Mouse (Mus musculus) adrenal gland, postnatal 36 days (tissue): ENCODE results near the gene Polr2l. TPM values are rescaled to one million over a fixed set of nuclear protein-coding genes. Genes with fewer than 3 reads are reported as not detected.
A peak's percentile ranks its signal among the peaks of the same experiment; 100 is the strongest.

ENCODE experiments used
- DNase-seq, 2 experiments: peaks; one replicate each; pipeline ENCODE4 v3.0.0; 2021; ENCODE audit warnings: mixed read lengths in 1 of 2
- total RNA-seq, 2 experiments: library from RNA; stranded (reverse); gene quantifications; 2 replicates each; pipeline ENCODE4 v1.2.3; 2021

Polr2l gene
- total RNA-seq, 2 experiments from 2014 or later, result 99.8 to 134 TPM

DNA sequence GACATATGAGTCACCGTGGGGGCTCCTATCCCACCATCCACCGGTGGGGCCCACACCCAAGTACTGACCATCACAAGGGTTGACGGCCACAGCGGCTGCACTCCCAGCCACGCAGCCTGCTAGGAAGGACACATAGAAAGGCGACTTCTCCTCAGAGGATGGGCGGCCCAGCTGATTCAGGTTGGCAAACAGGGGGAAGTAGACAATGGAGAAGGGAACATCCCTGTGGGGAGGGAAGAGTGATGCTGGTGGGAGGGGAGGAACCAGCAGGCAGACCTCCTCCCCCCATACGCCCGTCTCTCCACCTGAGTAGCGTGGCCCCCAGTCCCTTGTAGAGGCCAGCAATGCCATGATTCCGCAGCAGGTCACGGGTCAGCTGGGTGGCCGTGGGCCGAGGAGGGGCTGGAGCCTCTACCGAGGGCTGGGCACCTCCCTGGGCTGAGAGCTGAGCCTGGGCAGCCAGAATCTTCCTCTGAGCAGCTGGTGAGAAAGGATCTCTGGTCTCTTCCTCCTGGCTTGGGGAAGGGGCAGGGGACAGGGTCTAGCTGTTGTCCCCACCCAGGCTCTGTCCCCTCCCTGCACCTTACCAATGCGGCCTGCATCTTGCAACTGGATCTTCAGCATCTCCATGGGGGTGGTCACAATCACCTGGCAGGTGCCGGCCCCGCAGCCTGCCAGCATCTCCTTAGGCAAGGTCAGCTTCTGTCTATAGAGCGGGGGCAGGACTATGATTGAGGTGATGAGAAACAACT, 43.3 kb downstream of the Polr2l start:
- no peak for DNase-seq

DNA sequence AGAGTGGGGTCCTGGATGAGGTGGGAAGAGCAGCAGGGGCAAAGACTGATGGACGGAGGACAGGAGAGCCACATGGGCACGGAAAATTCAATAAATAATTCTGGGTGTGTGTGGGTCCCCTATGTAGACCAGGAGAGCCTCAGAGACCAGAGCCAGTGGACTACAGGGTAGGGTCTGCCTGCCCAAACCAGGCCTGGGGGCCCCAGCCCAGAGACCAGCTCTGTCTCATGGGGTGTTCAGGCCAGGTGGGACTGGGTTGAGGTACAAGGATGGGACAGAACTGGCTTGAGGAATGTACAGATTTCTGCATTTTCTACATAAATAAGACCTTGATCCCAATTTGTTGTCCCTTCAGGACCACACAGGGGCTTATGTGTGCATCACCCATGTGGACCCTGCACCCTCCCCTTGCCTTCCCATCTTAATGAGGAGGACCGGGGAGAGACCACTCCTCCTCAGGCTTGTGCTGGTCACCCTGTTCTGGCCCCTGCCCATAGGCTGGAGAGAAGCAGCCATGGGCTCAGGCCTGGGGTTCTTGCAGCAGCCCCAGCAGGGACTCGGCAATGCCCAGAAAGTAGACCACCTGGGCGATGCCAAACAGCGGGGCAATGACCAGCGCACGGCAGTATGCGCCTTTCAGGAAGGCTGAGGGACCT, 44.2 kb downstream of the Polr2l start:
- no peak for DNase-seq

DNA sequence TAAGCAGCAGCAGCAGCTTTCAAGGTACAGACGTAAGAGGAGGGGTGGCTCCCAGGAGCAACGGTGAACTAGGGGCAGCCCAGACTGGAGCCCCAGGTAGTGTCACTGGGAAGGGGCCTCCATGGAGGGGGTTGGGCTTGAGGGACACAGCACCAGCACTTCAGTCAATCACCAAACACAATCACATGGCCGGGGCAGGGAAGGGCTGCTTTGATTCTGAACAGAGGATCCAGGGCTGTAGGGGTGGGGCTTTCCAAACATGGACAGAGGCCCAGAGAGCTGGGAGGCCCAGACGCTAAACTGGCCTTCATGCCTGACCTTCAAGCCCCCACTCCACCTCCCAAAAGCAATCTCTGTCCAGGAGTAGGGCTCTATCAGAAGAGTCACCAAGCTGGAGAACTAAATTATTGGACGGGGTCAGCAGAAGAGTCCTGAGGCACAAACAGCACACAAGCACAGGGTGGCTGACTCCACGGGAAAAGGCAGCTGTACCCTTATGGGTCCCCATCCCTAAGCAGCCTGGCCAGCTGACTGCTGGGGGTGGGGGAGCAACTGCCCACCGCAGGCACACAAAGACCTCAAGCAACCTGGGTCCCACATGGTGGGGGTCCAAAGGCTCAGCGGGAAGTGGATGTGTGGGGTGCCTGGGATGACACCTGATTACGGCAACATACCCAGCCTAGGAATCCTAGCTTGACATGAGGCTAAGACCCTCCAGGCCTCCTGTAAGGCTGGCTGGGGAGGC, 44.9 kb downstream of the Polr2l start:
- peak; percentile 62 to 70 for DNase-seq

DNA sequence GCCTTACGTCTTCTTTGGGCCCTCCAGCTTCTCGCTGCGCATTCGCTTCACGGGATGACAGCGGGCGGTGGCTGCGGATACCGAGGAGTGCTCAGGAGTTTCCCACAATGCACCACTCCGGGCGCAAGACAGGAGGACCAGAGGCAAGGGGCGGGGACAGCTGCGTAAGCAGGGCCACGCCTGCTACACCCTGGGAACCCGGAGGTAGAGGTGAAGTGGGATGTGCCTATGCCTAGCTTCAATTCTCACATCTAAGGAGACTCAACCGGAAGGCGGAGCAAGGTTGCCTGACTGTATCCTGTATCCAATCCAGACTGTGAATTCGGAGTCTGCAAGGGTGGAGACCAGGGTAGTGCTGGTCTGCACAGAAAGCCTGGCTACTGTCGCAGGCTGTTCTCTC, 45.6 kb downstream of the Polr2l start, which contains the start of gene Cend1:
Gene Cend1 (minus strand): TSS at position 182 of the 400 bp plus-strand sequence.
- peak; percentile 57 to 66 for DNase-seq

DNA sequence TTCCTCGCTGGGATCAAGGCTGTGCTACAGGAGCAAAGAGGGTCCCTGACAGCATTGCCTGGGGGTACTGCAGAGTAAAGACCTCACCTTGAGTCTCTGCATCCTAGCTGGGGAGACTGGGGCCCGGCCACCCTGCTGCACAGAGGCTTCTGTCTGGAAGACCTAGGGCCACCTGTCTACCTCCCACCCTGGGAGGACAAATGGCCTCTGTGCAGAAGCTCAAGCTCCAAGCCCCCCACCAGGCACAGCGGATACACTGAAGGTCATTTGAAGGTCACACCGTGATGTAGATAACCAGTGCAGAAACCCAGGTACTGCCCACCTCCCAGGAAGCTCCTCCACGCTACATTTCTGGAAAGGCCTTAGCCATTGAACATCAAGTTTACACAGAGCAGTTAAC, 46.2 kb downstream of the Polr2l start:
- DNase-seq, result no peak

DNA sequence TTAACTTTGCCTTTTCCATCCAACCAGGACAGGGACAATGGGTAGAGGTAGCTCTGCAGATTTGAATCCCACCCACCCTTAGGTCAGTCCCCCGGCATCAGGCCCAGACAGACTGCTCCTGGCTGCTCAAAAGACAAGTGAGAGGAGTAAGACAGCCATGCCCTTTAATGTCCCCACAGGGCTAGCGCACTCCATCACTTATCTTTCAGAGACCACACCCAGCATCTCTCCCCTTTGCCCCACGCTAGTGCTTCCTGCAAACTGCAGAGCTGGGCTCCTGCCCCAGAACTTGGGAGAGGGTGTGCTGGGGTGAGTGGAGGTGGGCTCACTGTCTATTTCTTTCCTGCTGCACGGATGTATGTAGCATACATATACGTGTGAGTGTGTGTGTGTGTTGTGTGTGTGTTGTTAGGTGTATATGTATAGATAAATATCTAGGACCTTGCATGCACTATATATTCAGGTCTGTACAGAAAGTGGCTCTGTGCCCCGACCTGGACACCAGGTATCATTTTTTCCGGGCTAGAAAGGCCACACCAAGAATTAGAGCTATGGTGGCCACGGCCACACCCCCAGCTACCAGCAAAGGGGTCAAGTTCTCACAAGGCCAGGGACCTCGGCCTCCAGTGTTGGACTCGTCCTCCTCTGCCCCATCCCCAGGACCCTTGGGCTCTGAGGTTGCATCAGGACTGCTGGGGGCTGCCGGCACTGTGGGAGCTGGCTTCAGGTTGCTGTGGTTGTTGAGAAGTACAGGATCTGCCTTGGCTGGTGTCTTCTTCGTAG, 47.8 kb downstream of the Polr2l start:
- no peak for DNase-seq

DNA sequence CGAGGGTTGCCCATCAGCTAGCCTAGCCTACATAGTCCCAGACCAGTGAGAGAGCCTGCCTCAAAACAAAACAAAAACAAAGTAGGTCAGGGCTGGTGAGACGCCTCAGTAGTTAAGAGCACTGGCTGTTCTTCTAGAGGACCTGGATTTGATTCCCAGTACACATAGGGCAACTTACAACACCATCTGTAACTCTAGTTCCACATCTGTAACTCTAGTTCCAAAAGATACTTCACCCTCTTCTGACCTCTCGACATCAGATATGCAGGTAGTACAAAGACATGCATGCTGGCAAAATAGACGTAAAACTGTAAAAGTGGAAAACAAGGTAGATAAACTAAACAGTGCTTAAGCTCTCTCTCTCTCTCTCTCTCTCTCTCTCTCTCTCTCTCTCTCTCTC, 51.1 kb downstream of the Polr2l start:
- DNase-seq, result no peak

Other genes with a start within 250 kb of the Polr2l start
- 10 to 100 TPM; 70.5 to 89.3 TPM for gene Phrf1, start 246.3 kb downstream of the Polr2l start, total RNA-seq
- gene Irf7, start 208.7 kb downstream of the Polr2l start, total RNA-seq, result 10 to 100 TPM; 13.5 to 14.9 TPM
- 10 to 100 TPM in 1 of 2 experiments, 1 to 10 TPM in 1; 3.3 to 17.3 TPM for gene Cdhr5, start 198.3 kb downstream of the Polr2l start, total RNA-seq
- gene Sct, start 196.0 kb downstream of the Polr2l start, total RNA-seq, result 1 to 10 TPM in 1 of 2 experiments, under 1 TPM in 1; 0.63 to 1.2 TPM
- under 1 TPM in 1 of 2 experiments, not detected in 1; 0.56 TPM for gene Drd4, start 183.1 kb downstream of the Polr2l start, total RNA-seq
- gene Deaf1, start 147.4 kb downstream of the Polr2l start, total RNA-seq, result 10 to 100 TPM; 25.8 to 37.5 TPM
- gene Tmem80, start 147.4 kb downstream of the Polr2l start, total RNA-seq, result 10 to 100 TPM; 23.9 to 27.1 TPM
- 1 to 10 TPM; 1.8 to 3.2 TPM for gene Eps8l2, start 136.3 kb downstream of the Polr2l start, total RNA-seq
- gene Taldo1, start 82.9 kb downstream of the Polr2l start, total RNA-seq, result 100 to 1,000 TPM; 707 to 724 TPM
- 10 to 100 TPM; 24.9 to 46.7 TPM for gene Gatd1, start 61.0 kb downstream of the Polr2l start, total RNA-seq
- 1 to 10 TPM in 1 of 2 experiments, under 1 TPM in 1; 0.70 to 1.3 TPM for gene Cend1, start 45.6 kb downstream of the Polr2l start, total RNA-seq
- gene Slc25a22, start 37.2 kb downstream of the Polr2l start, total RNA-seq, result 100 to 1,000 TPM; 110 to 120 TPM
- 1 to 10 TPM; 1.5 to 2.3 TPM for gene Pidd1, start 31.1 kb downstream of the Polr2l start, total RNA-seq
- gene Rplp2, start 27.8 kb downstream of the Polr2l start, total RNA-seq, result 1,000 to 10,000 TPM; 1,094 to 1,114 TPM
- 100 to 1,000 TPM; 875 to 879 TPM for gene Pnpla2, start 19.9 kb downstream of the Polr2l start, total RNA-seq
- 10 to 100 TPM in 1 of 2 experiments, 1 to 10 TPM in 1; 9.5 to 13.1 TPM for gene Cracr2b, start 14.0 kb downstream of the Polr2l start, total RNA-seq
- 100 to 1,000 TPM; 331 to 418 TPM for gene Cd151, start 7.7 kb downstream of the Polr2l start, total RNA-seq
- 10 to 100 TPM; 89.1 to 94.4 TPM for gene Tspan4, start 108 bp upstream of the Polr2l start, total RNA-seq
- gene Chid1, start 64.7 kb upstream of the Polr2l start, total RNA-seq, result 10 to 100 TPM; 57.4 to 58.5 TPM
- 10 to 100 TPM; 57.5 to 75.9 TPM for gene Ap2a2, start 87.0 kb upstream of the Polr2l start, total RNA-seq
- gene Muc6, start 180.2 kb upstream of the Polr2l start, total RNA-seq, result not detected
- gene Muc2, start 215.2 kb upstream of the Polr2l start, total RNA-seq, result under 1 TPM; 0.33 to 0.59 TPM